Mouse (Mus musculus): ENCODE measurements around the gene Olfr700.
"Not testable (repeated sequence)": the region's sequence is repeated elsewhere in the genome, so short reads cannot be mapped to it uniquely, and the experiment has no call there.

- not testable (repeated sequence) for TF ChIP-seq CTCF, EP300 (IDR thresholded peaks at IDR 0.05)
Observed at GRCm38 (mm10) chr7:106761008-106761407, 47.6 kb downstream of the Olfr700 start.
